Mouse (Mus musculus) T-helper 17 cell (primary cell): ENCODE measurements around the gene Hist2h2bb.
"Not testable (repeated sequence)": the region's sequence is repeated elsewhere in the genome, so short reads cannot be mapped to it uniquely, and the experiment has no call there.

ENCODE experiments used
- in situ Hi-C, 2 experiments: fragments of 300-600 bp; cut with MboI, MseI; formaldehyde crosslinking; loops; 1 replicate in 1 of 2; 2 replicates in 1 of 2; pipeline ENCODE4 v1.15.1; 2025; ENCODE audit warnings: high pct_unique_total_duplicates in 2 of 2

The Hist2h2bb gene

GRCm38 (mm10) chr3:96261623-96262022 is 7.9 kb upstream of the Hist2h2bb start:
- in situ Hi-C loops, result no loop called here

GRCm38 (mm10) chr3:96262216-96262875 is 7.2 kb upstream of the Hist2h2bb start:
- in situ Hi-C loops, result no loop called here

GRCm38 (mm10) chr3:96262979-96263550 is 6.5 kb upstream of the Hist2h2bb start, which contains the start of gene Hist2h4:
Gene Hist2h4, minus strand, starts transcription at chr3:96263311.
- in situ Hi-C loops, result no loop called here

- in situ Hi-C loops, result no loop called here
Observed at GRCm38 (mm10) chr3:96263558-96264403, 5.8 kb upstream of the Hist2h2bb start.

- in situ Hi-C loops, result no loop called here
Observed at GRCm38 (mm10) chr3:96264404-96264949, 5.1 kb upstream of the Hist2h2bb start.

GRCm38 (mm10) chr3:96266132-96266710 is 3.3 kb upstream of the Hist2h2bb start:
- in situ Hi-C loops, result no loop called here

GRCm38 (mm10) chr3:96267541-96267940 is 2.0 kb upstream of the Hist2h2bb start:
- in situ Hi-C loops, result no loop called here

- in situ Hi-C loops, result no loop called here
Observed at GRCm38 (mm10) chr3:96268051-96268775, 1.3 kb upstream of the Hist2h2bb start, which contains the start of gene Hist2h3b. Gene Hist2h3b, plus strand, starts transcription at chr3:96268654.

GRCm38 (mm10) chr3:96268776-96269378 is 675 bp upstream of the Hist2h2bb start:
- in situ Hi-C loops, result not testable (repeated sequence)

- in situ Hi-C loops, result no loop called here
Observed at GRCm38 (mm10) chr3:96273591-96274465, 4.3 kb downstream of the Hist2h2bb start.

- in situ Hi-C loops, result loop anchor here in 1 of 2 experiments (5.0 kb wide), 1 partner anchor 50 kb away; no protein-coding TSS in a partner anchor
Observed at GRCm38 (mm10) chr3:96277428-96277799, 7.9 kb downstream of the Hist2h2bb start.

GRCm38 (mm10) chr3:96277800-96278624 is 8.5 kb downstream of the Hist2h2bb start:
- in situ Hi-C loops, result loop anchor here in 1 of 2 experiments (5.0 kb wide), 1 partner anchor 49 kb away; no protein-coding TSS in a partner anchor

GRCm38 (mm10) chr3:96280660-96281059 is 11.1 kb downstream of the Hist2h2bb start:
- in situ Hi-C loops, result loop anchor here in 1 of 2 experiments (5.0 kb wide), 1 partner anchor 157 kb away; no protein-coding TSS in a partner anchor

GRCm38 (mm10) chr3:96284457-96284856 is 14.9 kb downstream of the Hist2h2bb start:
- in situ Hi-C loops, result loop anchor here in 1 of 2 experiments (5.0 kb wide), 1 partner anchor 153 kb away; no protein-coding TSS in a partner anchor

- in situ Hi-C loops, result loop anchor here in 1 of 2 experiments (5.0 kb wide), 1 partner anchor 40 kb away; no protein-coding TSS in a partner anchor
Observed at GRCm38 (mm10) chr3:96287334-96287733, 17.8 kb downstream of the Hist2h2bb start.

- in situ Hi-C loops, result loop anchor here in 1 of 2 experiments (5.0 kb wide), 1 partner anchor 38 kb away; no protein-coding TSS in a partner anchor
Observed at GRCm38 (mm10) chr3:96289201-96289600, 19.6 kb downstream of the Hist2h2bb start.

- in situ Hi-C loops, result not testable (repeated sequence)
Observed at GRCm38 (mm10) chr3:96290727-96291126, 21.2 kb downstream of the Hist2h2bb start.

GRCm38 (mm10) chr3:96292641-96293040 is 23.1 kb downstream of the Hist2h2bb start:
- in situ Hi-C loops, result no loop called here
